Mouse (Mus musculus) CH12.LX (cell line): ENCODE measurements around the gene Zpbp2.

Experiments used
- BHLHE40 ChIP-seq: IDR thresholded peaks from 2 replicates; pipeline ENCODE4 v1.6.1; 2011; ENCODE audit warnings: mild to moderate bottlenecking, low read depth, low read length, improper control_type of control experiment
- CHD1 ChIP-seq: IDR thresholded peaks from 2 replicates; pipeline ENCODE4 v1.6.1; 2012; ENCODE audit warnings: low read depth, low read length, improper control_type of control experiment, inconsistent platforms
- CTCF ChIP-seq, 2 experiments: IDR thresholded peaks in 1 of 2; conservative IDR thresholded peaks in 1 of 2; 2 replicates each; pipeline ENCODE4 v1.5.1; 2011 to 2012; ENCODE audit warnings: low read depth in 2 of 2, low read length in 2 of 2, improper control_type of control experiment in 1 of 2, inconsistent platforms in 1 of 2, mild to moderate bottlenecking in 1 of 2, moderate library complexity in 1 of 2
- EP300 ChIP-seq: IDR thresholded peaks from 2 replicates; pipeline ENCODE4 v1.6.1; 2011; ENCODE audit warnings: low read length, improper control_type of control experiment
- HCFC1 ChIP-seq: IDR thresholded peaks from 2 replicates; pipeline ENCODE4 v1.6.1; 2012; ENCODE audit warnings: low read depth, mild to moderate bottlenecking, inconsistent platforms, low read length, improper control_type of control experiment
- JUND ChIP-seq: conservative IDR thresholded peaks from 2 replicates; pipeline ENCODE4 v1.6.1; 2011; ENCODE audit warnings: low read depth, low read length, improper control_type of control experiment
- KAT2A ChIP-seq: IDR thresholded peaks from 2 replicates; pipeline ENCODE4 v1.6.1; 2012; ENCODE audit warnings: low read length, improper control_type of control experiment, inconsistent platforms; ENCODE audit not compliant: insufficient replicate concordance
- MXI1 ChIP-seq: IDR thresholded peaks from 2 replicates; pipeline ENCODE4 v1.6.1; 2011; ENCODE audit warnings: mild to moderate bottlenecking, low read depth, low read length, improper control_type of control experiment
- MYC ChIP-seq: IDR thresholded peaks from 2 replicates; pipeline ENCODE4 v1.6.1; 2011; ENCODE audit warnings: low read depth, mild to moderate bottlenecking, improper control_type of control experiment, low read length
- POLR2A ChIP-seq: IDR thresholded peaks from 2 replicates; pipeline ENCODE4 v1.6.1; 2011; ENCODE audit warnings: low read depth, mild to moderate bottlenecking, improper control_type of control experiment, low read length
- SIN3A ChIP-seq: IDR thresholded peaks from 2 replicates; pipeline ENCODE4 v1.6.1; 2012; ENCODE audit warnings: low read length, improper control_type of control experiment, inconsistent platforms
- ZC3H11A ChIP-seq: IDR thresholded peaks from 2 replicates; pipeline ENCODE4 v1.6.1; 2012; ENCODE audit warnings: low read depth, mild to moderate bottlenecking, inconsistent platforms, low read length, improper control_type of control experiment

- TF ChIP-seq MXI1 (no peak), HCFC1 (no peak), BHLHE40 (no peak), CHD1 (no peak), CTCF (conservative IDR thresholded peaks at IDR 0.05 in 1 of 2, IDR thresholded peaks at IDR 0.05 in 1 of 2; ENCODE audit: low read depth in 2 of 2, low read length in 2 of 2) (no peak), EP300 (no peak), ZC3H11A (no peak), KAT2A (no peak), POLR2A (no peak), SIN3A (no peak), MYC (no peak), JUND (no peak)
These were observed 45.1 kb downstream of the Zpbp2 start for GRCm38 (mm10) chr11:98595955-98596354.
